Mouse (Mus musculus) T-helper 1 cell (primary cell): ENCODE data around the gene Igfbp2.

Source experiments
- in situ Hi-C: fragments of 300-600 bp; cut with MboI, MseI; formaldehyde crosslinking; loops from one replicate; pipeline ENCODE4 v1.15.1; 2025; ENCODE audit warnings: high pct_unique_total_duplicates

The Igfbp2 gene

DNA sequence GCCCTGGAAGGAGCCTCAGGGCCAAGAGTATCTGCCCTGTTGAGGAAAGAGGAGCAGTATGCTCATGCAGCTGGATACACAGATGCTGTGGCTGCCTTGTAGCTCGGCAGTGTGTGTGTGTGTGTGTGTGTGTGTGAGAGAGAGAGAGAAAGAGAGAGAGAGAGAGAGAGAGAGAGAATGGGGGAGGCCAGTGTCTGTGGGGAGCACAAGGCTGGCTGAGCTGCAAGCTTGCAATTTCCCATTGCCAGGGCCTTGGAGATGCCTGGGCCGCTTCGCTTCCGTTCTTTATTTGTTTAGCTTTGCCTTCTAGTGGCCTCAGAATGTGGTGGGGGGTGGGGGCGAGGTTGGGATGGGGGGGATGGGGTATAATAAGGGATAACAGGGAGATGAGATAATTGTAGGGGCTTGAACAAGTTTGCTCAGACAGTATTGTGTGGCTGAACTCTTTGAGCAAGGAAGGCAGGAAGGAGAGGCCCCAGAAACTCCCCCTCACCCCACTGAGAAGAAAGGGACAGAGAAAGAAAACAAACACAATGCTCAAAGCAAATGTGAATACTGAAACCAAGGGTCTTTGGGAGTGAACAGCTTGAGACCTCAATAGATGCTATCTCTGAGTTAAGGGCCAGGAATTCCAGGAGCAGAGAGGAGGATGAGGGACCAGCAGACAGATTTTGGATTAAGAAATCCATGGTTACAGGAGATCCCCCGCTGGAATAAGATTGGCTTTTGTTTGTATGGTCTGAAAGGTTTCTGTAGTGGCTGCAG, 10.5 kb upstream of the Igfbp2 start:
- in situ Hi-C loops = no loop called here

DNA sequence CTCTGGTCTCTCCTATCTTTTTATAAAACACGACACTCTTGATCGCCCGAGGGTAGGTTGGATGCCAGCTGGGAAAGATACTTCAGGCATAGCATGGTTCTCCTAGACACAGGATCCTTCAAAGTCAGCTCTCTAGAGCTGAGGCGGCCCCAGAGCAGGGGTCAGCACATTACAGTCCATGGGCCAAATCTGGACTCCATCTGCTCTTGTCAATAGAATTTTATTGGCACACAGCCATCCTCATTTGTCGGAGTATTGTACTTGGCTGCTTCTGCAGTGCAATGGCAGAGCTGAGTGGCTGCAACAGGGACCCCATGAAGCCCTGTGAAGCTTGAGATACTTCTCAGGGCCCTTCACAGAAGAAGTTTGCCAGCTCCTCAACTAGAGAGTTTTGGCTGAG, 9.1 kb upstream of the Igfbp2 start:
- in situ Hi-C loops = no loop called here

DNA sequence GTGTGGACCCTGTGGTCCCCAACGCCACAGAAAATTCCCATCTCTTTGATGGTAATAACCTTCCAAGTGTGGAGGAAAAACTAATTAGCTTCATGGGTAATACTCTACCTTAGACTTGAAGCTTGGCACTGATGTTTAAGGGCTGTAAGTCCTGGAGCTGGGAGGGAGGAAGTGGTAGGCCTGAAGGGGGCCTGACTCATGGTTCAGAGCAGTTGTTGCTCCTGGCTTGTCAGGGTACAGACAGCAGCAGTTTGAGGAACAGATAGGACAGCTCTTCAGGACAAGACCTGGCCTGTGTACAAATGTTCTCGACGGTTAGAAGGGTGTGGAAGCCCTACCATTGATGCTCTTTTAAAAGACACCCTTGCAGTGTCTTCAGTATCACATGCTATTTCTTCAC, 8.7 kb upstream of the Igfbp2 start:
- in situ Hi-C loops = no loop called here

GRCm38 (mm10) chr1:72819995-72820394, 4.3 kb upstream of the Igfbp2 start:
- in situ Hi-C loops = no loop called here

- in situ Hi-C loops = no loop called here
These were observed 1.4 kb upstream of the Igfbp2 start for GRCm38 (mm10) chr1:72822893-72823292.

GRCm38 (mm10) chr1:72824707-72825101, 401 bp downstream of the Igfbp2 start:
- in situ Hi-C loops = no loop called here

DNA sequence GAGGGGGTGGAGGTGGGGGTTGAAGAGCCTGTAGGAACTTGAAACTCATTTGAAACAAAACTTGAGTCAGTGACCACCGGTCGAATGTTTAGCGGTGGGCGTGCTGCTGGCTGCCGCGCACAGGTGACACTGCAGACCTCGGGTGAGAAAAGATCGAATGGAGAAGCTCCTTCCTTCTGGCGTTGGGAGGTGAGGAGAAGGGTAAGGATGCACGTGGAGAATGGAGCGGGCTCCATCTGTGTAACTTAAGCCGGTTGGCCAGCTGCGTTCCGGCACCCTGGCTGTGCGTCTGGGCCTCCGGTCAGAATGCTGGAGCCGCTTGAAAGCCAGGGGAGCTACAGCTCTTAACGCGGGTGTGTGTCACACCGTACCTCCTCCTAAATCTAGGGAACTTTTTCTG, 983 bp downstream of the Igfbp2 start:
- in situ Hi-C loops = no loop called here

DNA sequence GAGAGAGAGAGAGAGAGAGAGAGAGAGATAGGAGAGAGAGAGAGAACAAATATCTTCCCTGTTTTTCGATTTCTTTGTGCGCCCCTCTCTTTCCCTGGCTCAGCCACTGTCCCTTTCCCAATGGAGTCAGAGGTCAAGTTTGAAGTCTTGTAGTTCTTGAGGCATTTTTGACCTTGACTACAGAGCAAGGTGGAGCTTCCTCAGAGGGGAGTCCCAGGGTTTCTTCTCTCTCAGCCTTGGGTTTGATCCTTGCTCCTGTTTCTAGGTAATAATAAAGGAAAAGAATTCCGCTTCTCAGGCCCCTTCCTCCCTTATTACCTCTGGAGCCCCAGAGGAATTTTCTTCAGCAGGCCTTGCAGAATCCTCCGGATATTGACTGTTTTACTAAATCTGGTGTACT, 1.6 kb downstream of the Igfbp2 start:
- in situ Hi-C loops = no loop called here

- in situ Hi-C loops = no loop called here
These were observed 2.1 kb downstream of the Igfbp2 start for GRCm38 (mm10) chr1:72826446-72826845.

DNA sequence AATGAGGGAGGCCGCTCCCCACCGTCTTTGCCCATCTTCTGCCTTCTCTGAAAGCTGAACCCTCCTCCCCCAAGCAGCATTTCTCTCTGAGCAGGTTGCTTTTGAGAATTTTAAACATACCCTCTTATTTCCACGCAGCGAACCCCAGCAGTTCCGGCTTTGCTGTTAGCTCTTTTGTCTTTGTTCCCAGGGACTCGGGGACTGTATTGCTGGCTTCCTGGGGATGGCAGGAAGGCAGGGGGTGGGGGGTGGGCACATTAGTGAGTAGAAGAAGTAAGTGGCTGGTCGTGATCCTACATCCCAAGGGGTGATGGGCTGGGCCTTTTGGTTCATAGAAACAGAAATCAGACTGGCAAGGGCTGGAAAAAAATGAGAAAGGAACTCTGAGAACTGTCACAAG, 2.6 kb downstream of the Igfbp2 start:
- in situ Hi-C loops = no loop called here

DNA sequence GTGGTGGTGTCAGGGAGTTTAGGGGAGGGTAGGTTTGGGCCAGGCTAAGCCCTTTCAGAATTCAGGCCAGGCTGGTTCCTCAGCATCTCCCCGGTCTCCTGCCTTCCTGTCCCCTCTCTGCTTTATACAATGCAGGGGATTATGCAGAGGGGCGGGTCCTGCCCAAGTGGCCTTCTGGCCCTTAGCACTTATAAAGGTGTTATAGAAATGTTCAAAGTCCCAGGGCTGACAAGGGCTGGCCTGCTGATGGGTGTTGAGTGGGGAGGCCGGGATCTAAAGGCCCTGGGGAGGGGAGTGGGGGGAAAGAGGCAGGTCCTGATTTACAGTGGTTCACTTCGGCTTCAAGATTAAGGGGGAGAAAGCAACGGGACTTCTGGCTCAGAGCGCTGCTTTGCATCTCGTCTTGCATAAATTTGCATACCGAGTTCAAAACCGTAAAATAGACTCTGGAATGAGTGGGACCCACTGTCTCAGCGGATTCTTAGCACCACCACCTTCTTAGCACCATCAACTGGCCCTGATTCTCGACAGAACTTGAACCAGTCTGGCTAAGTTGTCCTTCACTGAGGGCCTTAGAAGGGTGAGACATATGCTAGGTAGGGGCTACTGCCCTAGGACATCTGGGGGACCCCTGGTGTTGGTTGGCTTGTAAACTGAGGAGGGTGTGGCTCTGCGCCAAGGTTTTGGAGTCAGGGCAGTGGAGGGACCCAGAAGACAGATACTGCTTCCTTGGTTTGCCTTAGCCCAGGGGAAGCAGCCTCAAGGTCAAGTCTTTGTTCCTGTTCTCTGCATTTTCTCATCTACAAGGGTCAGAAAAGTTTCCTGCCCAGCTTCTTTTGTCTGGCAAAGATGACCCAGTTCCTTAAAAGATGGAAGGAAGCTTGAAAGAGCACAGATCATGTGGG, 3.4 kb downstream of the Igfbp2 start:
- in situ Hi-C loops = no loop called here

GRCm38 (mm10) chr1:72828843-72829242, 4.5 kb downstream of the Igfbp2 start:
- in situ Hi-C loops = no loop called here

GRCm38 (mm10) chr1:72830485-72830884, 6.2 kb downstream of the Igfbp2 start:
- in situ Hi-C loops = no loop called here

DNA sequence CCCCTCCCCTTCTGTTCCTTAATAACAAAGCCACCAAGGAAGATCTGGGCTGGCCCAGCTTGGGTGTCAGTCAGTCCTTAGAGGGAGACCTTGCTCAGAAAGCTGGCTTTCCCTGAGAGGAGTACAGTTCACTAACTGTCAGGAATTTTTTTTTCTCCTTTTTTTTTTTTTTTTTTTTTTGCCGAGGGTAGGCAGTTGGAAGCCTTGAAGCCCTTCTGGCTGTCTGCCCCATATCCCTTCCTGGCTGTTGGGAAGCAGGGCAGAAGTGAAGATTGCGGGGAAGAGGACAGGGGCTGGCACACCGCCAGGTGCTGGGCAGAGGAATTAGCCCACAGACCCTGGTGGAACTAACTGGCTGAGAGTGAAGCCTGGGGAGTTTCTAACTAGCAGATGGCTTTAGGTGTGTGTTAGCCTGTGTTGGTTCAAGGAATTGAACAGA, 8.4 kb downstream of the Igfbp2 start:
- in situ Hi-C loops = no loop called here

DNA sequence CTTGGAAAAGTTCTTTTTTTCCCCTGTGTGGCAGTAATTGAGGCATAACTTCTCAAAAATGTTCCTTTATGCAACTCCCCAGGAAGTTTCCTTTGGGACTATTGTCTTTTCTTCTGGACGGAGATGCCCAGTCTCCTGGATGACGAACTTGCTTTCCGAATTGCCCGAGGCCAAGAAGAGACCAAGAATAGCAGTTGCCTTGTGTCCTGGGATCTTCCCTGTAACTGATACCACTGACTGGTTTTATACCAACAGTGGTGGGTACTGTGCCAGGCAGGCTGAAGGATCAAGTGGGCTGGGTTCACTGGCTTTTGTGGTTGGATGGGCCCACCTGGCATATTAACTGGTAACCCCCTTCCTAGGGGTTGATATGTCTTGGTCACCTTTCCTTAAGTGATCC, 9.3 kb downstream of the Igfbp2 start:
- in situ Hi-C loops = no loop called here

- in situ Hi-C loops = no loop called here
These were observed 15.1 kb downstream of the Igfbp2 start for GRCm38 (mm10) chr1:72839356-72839755.

- in situ Hi-C loops = loop anchor here (10.0 kb wide), 1 partner anchor 105 kb away; no protein-coding TSS in a partner anchor
These were observed 15.5 kb downstream of the Igfbp2 start for GRCm38 (mm10) chr1:72839791-72840190.

DNA sequence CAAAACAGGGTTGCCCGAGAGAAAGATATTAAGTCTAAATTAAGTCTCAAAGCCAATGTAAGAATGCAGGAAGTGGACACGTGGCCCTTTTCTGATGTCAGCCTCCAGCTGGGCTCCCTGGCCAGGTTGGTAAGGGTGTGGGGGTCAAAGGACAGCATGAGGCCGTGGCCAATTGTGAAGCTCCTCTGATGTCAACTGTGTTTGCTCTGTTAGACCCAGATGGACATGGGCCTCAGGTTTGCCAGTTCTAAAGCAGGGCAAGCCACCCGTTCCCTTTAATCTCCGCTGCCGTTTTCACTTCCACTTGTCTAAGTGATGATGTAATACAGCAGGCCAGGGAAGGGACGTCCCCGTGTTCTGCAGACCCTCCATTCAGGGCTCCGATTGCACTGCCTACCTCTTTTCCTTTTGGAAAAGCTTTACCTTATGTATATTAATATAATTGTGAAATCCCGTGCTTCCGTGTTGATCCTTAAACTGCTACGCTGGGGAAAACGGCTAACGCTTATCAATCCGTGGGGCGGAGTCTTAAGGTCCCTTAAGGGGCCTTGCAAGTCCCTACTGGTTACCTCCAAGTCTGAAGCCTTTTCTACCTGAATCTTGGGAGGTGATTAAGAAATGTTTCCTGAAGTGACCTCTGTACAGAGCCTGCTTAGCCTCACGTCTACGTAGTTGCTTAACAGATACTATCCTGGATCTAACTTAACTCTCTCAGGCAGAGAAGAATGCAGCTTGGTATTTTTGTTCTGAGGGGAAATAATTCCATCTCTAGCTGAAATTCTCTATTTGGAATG, 18.6 kb downstream of the Igfbp2 start:
- in situ Hi-C loops = loop anchor here (10.0 kb wide), 1 partner anchor 108 kb away; no protein-coding TSS in a partner anchor

DNA sequence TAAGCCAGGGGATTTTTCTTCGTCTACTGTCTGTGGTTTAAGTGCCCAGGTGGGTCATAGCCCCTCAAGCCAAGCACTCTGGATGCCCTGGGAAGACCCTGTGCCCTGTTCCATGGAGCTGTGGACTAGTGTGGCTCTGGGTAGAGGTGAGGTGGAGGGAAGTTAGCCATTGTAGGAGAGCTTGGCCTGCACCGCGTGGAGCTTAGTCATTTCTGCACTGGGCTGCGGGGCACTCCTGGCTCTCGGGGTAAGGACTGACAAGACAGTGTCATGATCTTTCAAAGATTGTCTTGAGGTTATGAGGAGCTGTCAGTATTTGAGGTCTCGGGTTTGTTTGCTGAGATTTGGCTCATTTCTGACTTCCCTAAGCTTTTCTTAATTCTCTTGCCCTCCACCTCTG, 20.4 kb downstream of the Igfbp2 start:
- in situ Hi-C loops = loop anchor here (5.0 to 10.0 kb wide), 2 partner anchors 110 to 637 kb away; no protein-coding TSS in a partner anchor

DNA sequence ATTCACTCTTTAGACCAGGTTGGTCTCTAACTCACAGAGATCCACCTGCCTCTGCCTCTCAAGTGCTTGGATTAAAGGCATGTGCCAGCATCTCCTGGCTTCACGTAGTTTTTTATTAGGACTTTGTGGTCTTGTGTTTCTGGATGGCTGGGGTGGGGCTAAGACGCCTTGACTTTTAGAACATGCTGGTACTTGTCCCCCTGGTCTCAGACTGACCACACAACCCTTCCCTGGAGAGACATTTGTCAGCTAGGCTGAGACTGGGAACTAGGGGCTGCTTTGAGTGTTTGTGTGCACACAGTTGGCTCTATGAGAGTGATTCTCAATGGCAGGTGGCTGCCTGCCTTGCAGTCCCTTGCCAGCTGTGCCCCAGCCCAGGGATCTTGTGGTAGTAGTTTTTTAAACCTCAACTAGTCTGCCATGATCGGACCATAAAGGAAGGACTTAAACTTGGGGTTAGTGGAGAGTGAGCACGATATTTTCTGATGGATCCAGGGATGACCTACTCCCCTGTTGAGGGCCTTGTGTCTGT, 23.6 kb downstream of the Igfbp2 start:
- in situ Hi-C loops = loop anchor here (5.0 to 10.0 kb wide), 2 partner anchors 113 to 641 kb away; no protein-coding TSS in a partner anchor

- in situ Hi-C loops = loop anchor here (5.0 to 10.0 kb wide), 2 partner anchors 114 to 642 kb away; no protein-coding TSS in a partner anchor
These were observed 24.7 kb downstream of the Igfbp2 start for GRCm38 (mm10) chr1:72849037-72849436.
